Mouse (Mus musculus) liver, adult 2 months (tissue): ENCODE measurements around the gene Mbnl2. TPM values are rescaled to one million over a fixed set of nuclear protein-coding genes. Genes with fewer than 3 reads are reported as not detected.
A peak's percentile ranks its signal among the peaks of the same experiment; 100 is the strongest.

Source experiments
- DNase-seq: peaks from one replicate; pipeline ENCODE4 v3.0.0-alpha.2; 2011; ENCODE audit warnings: low read depth, low spot score; ENCODE audit errors: extremely low read depth
- H3K27ac ChIP-seq: fragments of 200-500 bp; replicated peaks from 2 replicates; pipeline ENCODE4 v1.5.1; 2012; ENCODE audit warnings: low read depth, mild to moderate bottlenecking, control low read depth, inconsistent platforms, low read length; ENCODE audit not compliant: insufficient read depth
- H3K27me3 ChIP-seq: fragments of 200-500 bp; 2 replicates; pipeline ENCODE4 v1.6.1; 2012; ENCODE audit warnings: mild to moderate bottlenecking, moderate library complexity, low read length, inconsistent platforms; ENCODE audit not compliant: control insufficient read depth, insufficient read depth
- H3K36me3 ChIP-seq: fragments of 200-500 bp; 2 replicates; pipeline ENCODE4 v1.6.1; 2012; ENCODE audit warnings: low read length, inconsistent platforms; ENCODE audit not compliant: control insufficient read depth, insufficient read depth
- H3K4me1 ChIP-seq: fragments of 200-500 bp; 2 replicates; pipeline ENCODE4 v1.6.1; 2011; ENCODE audit warnings: low read length; ENCODE audit not compliant: control insufficient read depth, insufficient read depth
- H3K4me3 ChIP-seq: fragments of 200-500 bp; 2 replicates; pipeline ENCODE4 v1.5.1; 2011; ENCODE audit warnings: low read depth, mild to moderate bottlenecking, control low read depth, low read length, moderate library complexity; ENCODE audit not compliant: insufficient read depth
- H3K79me2 ChIP-seq: fragments of 200-500 bp; 2 replicates; pipeline ENCODE4 v1.6.1; 2012; ENCODE audit warnings: inconsistent platforms, mild to moderate bottlenecking, low read length, moderate library complexity; ENCODE audit not compliant: control insufficient read depth, insufficient read depth
- H3K9ac ChIP-seq: fragments of 200-500 bp; 2 replicates; pipeline ENCODE4 v1.6.1; 2012; ENCODE audit warnings: low read depth, mild to moderate bottlenecking, control low read depth, inconsistent platforms, low read length
- CTCF ChIP-seq: fragments of 200-500 bp; IDR thresholded peaks from 2 replicates; pipeline ENCODE4 v1.5.1; 2011; ENCODE audit warnings: low read depth, low read length, control low read depth
- POLR2A ChIP-seq: fragments of 200-500 bp; IDR thresholded peaks from 2 replicates; pipeline ENCODE4 v1.6.1; 2011; ENCODE audit warnings: low read length, control low read depth; ENCODE audit not compliant: insufficient read depth; ENCODE audit errors: extremely low read depth
- WGBS: fragments of 180-500 bp; shearing (Covaris S2); methylation state at CpG from one replicate; pipeline ENCODE4 v1.1.7; 2018; 5-methylcytosine and 5-hydroxymethylcytosine counted together
- polyA plus RNA-seq: library from polyadenylated mRNA; depleted of rRNA; stranded (reverse); fragments of >200 nt; gene quantifications from 2 replicates; pipeline ENCODE4 v1.2.3, GENCODE M21; 2012
- total RNA-seq: library from RNA; depleted of rRNA; stranded (reverse); fragments of >200 nt; gene quantifications from 2 replicates; pipeline ENCODE4 v1.2.3, GENCODE M21; 2014

Gene Mbnl2
- total and polyA plus RNA-seq, 2 experiments: 17.5 to 35.2 TPM

- WGBS: 92% methylated on average over 10 of the region's 10 CpGs
- peaks cover 20% of the 10 kb centered on the region for H3K36me3 ChIP-seq
Observed at GRCm38 (mm10) chr14:120391701-120392100, 116.2 kb downstream of the Mbnl2 start.

DNA sequence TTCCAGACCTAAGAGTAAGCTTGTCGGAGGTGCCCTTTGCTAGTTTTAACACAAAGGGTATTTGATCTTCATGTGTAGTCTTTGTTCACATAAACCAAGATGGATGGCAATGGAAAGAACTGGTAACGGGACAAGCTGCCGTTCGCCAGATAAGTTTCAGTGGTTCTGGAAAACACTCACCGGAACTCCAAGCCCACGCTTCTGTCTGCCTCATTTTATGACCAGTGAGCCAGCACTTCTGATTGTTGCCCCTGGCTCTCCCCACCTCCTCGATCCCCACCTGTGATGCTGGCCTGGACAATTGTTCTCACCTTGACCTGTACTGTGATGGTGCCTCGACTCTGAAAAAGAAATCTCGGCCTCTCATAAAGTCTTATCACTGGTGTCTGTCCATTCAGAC lies 117.0 kb downstream of the Mbnl2 start:
- H3K79me2 ChIP-seq: no peaks in the 10 kb centered on the region; the same call in 1 of the 2 replicates
- TF ChIP-seq CTCF: no peak
- no peak for TF ChIP-seq POLR2A
- no peak overlapping the region for H3K4me3 ChIP-seq
- H3K9ac ChIP-seq: no peak overlapping the region
- peaks cover 24% of the 10 kb centered on the region for H3K36me3 ChIP-seq
- DNase-seq: no peak
- H3K4me1 ChIP-seq: peaks cover 3% of the 10 kb centered on the region; the same call in 1 of the 2 replicates
- no peak overlapping the region for H3K27ac ChIP-seq
- H3K27me3 ChIP-seq: no peaks in the 10 kb centered on the region
- WGBS: 96% methylated on average over 9 of the region's 9 CpGs

More at GRCm38 (mm10) chr14:120391701-120392100, 116.2 kb downstream of the Mbnl2 start:
- no peak for TF ChIP-seq POLR2A
- no peak for TF ChIP-seq CTCF
- no peak for DNase-seq
- H3K4me1 ChIP-seq: peaks cover 8% of the 10 kb centered on the region
- no peaks in the 10 kb centered on the region for H3K27me3 ChIP-seq
- H3K9ac ChIP-seq: no peak overlapping the region
- no peak overlapping the region for H3K27ac ChIP-seq
- no peaks in the 10 kb centered on the region; the same call in 1 of the 2 replicates for H3K79me2 ChIP-seq
- no peak overlapping the region for H3K4me3 ChIP-seq

GRCm38 (mm10) chr14:120393441-120393840 lies 118.0 kb downstream of the Mbnl2 start:
- Histone ChIP-seq H3K4me1 (peaks cover 3% of the 10 kb centered on the region; the same call in 1 of the 2 replicates), H3K4me3 (no peak overlapping the region), H3K27me3 (no peaks in the 10 kb centered on the region), H3K9ac (no peak overlapping the region), H3K36me3 (peaks cover 26% of the 10 kb centered on the region), H3K79me2 (no peaks in the 10 kb centered on the region; the same call in 1 of the 2 replicates), H3K27ac (no peak overlapping the region)
- WGBS: 75% methylated on average over 8 of the region's 8 CpGs
- DNase-seq: no peak
- TF ChIP-seq CTCF (no peak), POLR2A (no peak)

DNA sequence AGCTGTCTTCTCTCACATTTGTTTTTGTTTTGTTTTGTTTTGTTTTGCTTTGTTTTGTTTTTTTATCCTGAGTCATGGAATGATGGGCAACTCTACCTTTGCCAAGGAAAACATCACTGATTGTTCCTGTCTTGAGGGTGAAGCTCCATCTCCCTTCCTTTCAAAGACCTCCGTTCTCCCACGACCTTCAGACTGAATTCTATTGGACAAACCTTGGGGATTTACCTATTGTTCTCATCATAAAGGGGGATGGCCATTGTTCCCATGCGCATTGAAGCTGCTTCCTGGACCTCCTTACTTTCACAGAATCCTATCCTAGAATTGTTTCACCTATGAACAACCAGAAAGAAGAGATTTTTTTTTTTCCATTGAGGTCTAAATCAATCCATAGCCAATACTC lies 118.7 kb downstream of the Mbnl2 start:
- no peak for DNase-seq
- Histone ChIP-seq H3K36me3 (peaks cover 26% of the 10 kb centered on the region), H3K4me3 (no peak overlapping the region), H3K9ac (no peak overlapping the region), H3K79me2 (no peaks in the 10 kb centered on the region; the same call in 1 of the 2 replicates), H3K27me3 (no peaks in the 10 kb centered on the region), H3K4me1 (peaks cover 3% of the 10 kb centered on the region; the same call in 1 of the 2 replicates), H3K27ac (no peak overlapping the region)
- WGBS: 83% methylated on average over 3 of the region's 3 CpGs
- no peak for TF ChIP-seq POLR2A
- no peak for TF ChIP-seq CTCF

- Histone ChIP-seq H3K36me3 (peaks cover 31% of the 10 kb centered on the region), H3K79me2 (no peaks in the 10 kb centered on the region; the same call in 1 of the 2 replicates), H3K27ac (no peak overlapping the region), H3K4me1 (peaks cover 3% of the 10 kb centered on the region; the same call in 1 of the 2 replicates), H3K4me3 (no peak overlapping the region), H3K9ac (no peak overlapping the region), H3K27me3 (no peaks in the 10 kb centered on the region)
- DNase-seq: no peak
- 56% methylated on average over 3 of the region's 3 CpGs for whole genome bisulfite sequencing
- no peak for TF ChIP-seq POLR2A
- TF ChIP-seq CTCF: no peak
Observed at GRCm38 (mm10) chr14:120394827-120395226, 119.4 kb downstream of the Mbnl2 start.

DNA sequence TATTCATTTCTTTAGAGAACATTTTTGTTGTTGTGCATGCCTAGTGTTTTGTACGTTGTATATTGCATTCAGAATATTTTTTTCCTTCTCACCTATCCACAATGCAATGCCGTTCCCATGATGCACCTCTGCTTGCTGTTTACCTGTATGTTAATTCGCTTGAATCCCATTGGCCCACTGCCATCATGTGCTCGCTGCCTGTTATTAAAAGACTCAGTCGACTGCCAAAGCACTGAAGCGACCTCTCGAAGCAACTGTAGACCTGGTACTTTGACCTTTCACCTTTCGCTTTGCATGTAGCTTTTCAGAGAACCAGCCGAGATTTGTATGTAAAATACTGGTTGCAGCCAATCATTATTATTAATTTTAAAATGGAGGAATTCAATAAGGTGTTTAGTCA lies 120.0 kb downstream of the Mbnl2 start:
- WGBS: 35% methylated on average over 9 of the region's 9 CpGs

More for the DNA sequence above, 120.0 kb downstream of the Mbnl2 start:
- Histone ChIP-seq H3K79me2 (no peaks in the 10 kb centered on the region; the same call in 1 of the 2 replicates), H3K4me3 (no peak overlapping the region), H3K27ac (no peak overlapping the region), H3K27me3 (no peaks in the 10 kb centered on the region), H3K9ac (no peak overlapping the region), H3K36me3 (peaks cover 26% of the 10 kb centered on the region), H3K4me1 (peaks cover 3% of the 10 kb centered on the region; the same call in 1 of the 2 replicates)
- no peak for TF ChIP-seq POLR2A
- no peak for TF ChIP-seq CTCF
- DNase-seq: peak; percentile 79
